Mouse (Mus musculus) layer of hippocampus, adult 2 months (tissue): ENCODE data around the gene Fer1l5. TPM values are rescaled to one million over a fixed set of nuclear protein-coding genes. Genes with fewer than 3 reads are reported as not detected.

ENCODE experiments used
- DNase-seq, 2 experiments: peaks; one replicate each; pipeline ENCODE4 v3.0.0; 2022; ENCODE audit warnings: low spot score in 2 of 2
- H3K27ac ChIP-seq: fragments of 200-600 bp; 2 replicates; pipeline ENCODE4 v1.8.1; 2022
- H3K4me3 ChIP-seq: fragments of 200-600 bp; 2 replicates; pipeline ENCODE4 v1.8.1; 2022; ENCODE audit warnings: mild to moderate bottlenecking
- CTCF ChIP-seq: fragments of 200-600 bp; conservative IDR thresholded peaks from 2 replicates; pipeline ENCODE4 v1.8.1; 2022; ENCODE audit warnings: antibody characterized with exemption, mild to moderate bottlenecking, moderate library complexity
- microRNA-seq, 2 experiments: library from miRNA; unstranded; fragments of <30 nt; microRNA quantifications; one replicate each; pipeline ENCODE4 v1.2.0; 2021
- total RNA-seq, 2 experiments: library from RNA; stranded (reverse); gene quantifications; 2 replicates each; pipeline ENCODE4 v1.2.3; 2021

Gene Fer1l5
- total RNA-seq, 2 experiments from 2014 or later: not detected

GRCm38 (mm10) chr1:36469811-36470444, 97.8 kb downstream of the Fer1l5 start:
- DNase-seq: no peak
- TF ChIP-seq CTCF: no peak

DNA sequence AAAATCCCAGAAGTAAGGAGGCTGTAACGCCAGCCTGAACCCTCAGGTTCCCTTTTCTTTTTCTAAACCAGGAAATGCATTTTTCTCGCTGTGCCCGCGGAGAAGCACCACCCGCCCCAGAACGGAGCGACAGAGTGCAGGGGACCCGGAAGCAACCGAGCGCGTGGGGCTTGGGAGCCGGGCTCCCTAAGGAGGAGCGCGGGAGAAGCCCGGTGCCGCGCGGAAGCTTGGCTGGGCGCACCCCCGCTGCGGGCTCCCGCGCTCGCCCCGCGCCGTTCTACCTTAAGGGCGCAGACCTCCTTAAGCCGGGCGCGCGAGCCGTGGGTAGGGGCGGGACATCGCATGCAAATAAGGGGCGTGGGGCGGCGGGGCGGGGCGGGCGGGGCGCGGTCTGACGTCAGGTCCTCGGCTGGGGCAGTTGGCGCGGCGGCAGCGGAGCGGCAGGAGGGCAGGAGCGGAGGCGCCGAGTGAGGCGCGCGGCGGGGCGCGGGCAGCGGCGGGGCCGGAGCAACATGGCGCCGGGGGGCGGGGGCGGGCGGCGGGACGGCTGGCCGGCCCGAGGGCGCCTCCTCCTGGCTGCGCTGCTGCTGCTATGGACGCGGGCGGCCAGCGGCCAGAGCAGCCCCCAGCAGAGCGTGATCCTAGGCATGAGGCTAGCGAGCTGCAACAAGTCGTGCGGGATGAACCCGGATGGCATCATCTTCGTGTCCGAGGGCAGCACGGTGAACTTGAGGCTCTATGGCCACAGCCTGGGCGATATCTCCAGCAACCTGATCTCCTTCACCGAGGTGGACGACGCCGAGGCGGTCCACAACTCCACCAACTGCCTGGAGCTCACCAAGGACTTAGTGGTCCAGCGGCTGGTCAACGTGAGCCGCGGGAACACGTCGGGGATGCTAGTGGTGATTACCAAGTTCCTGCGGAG, 99.4 kb downstream of the Fer1l5 start, which contains the start of gene Cnnm4:
Gene Cnnm4, plus strand, starts transcription at position 440 of the 925 bp plus-strand sequence.
- peak within 1 kb of the TSS; percentile 77 for H3K4me3 ChIP-seq
- TF ChIP-seq CTCF: peak; percentile 69
- H3K27ac ChIP-seq: peak within 1 kb of the TSS; percentile 85
- DNase-seq: peak; percentile 77 to 82

More at GRCm38 (mm10) chr1:36469811-36470444, 97.8 kb downstream of the Fer1l5 start:
- Histone ChIP-seq H3K27ac (peak overlapping the region; percentile 85), H3K4me3 (no peak overlapping the region)

Small RNAs within 50 kb of the gene (microRNA-seq; reads per million reads assigned to microRNA genes)
- 0 to 0.32 reads per million in 2 experiments for gene Mir6898

Other genes with a start within 250 kb of the Fer1l5 start
- gene Uggt1, start 127.6 kb upstream of the Fer1l5 start, total RNA-seq: 10 to 100 TPM; 37.1 to 39.0 TPM
- gene Neurl3, start 97.6 kb upstream of the Fer1l5 start, total RNA-seq: under 1 TPM; 0.44 to 0.92 TPM
- gene Arid5a, start 64.6 kb upstream of the Fer1l5 start, total RNA-seq: 10 to 100 TPM; 15.1 to 15.4 TPM
- 10 to 100 TPM; 76.1 to 76.8 TPM for gene Kansl3, start 3.1 kb upstream of the Fer1l5 start, total RNA-seq
- 10 to 100 TPM; 73.2 to 77.2 TPM for gene Lman2l, start 73.0 kb downstream of the Fer1l5 start, total RNA-seq
- gene Cnnm4, start 99.3 kb downstream of the Fer1l5 start, total RNA-seq: 10 to 100 TPM; 16.9 to 17.2 TPM
- 10 to 100 TPM; 33.1 to 38.1 TPM for gene Cnnm3, start 139.6 kb downstream of the Fer1l5 start, total RNA-seq
- gene Ankrd23, start 164.6 kb downstream of the Fer1l5 start, total RNA-seq: 10 to 100 TPM in 1 of 2 experiments, 1 to 10 TPM in 1; 6.8 to 10.3 TPM
- gene Gm42417, start 167.1 kb downstream of the Fer1l5 start, total RNA-seq: not detected
- gene Ankrd39, start 175.2 kb downstream of the Fer1l5 start, total RNA-seq: 10 to 100 TPM; 13.4 to 13.7 TPM
- gene Sema4c, start 186.1 kb downstream of the Fer1l5 start, total RNA-seq: 10 to 100 TPM; 13.4 to 13.6 TPM